Mouse (Mus musculus): ENCODE results near the gene Gabarapl1. TPM values are rescaled to one million over a fixed set of nuclear protein-coding genes. Genes with fewer than 3 reads are reported as not detected.
"Not testable (repeated sequence)": the region's sequence is repeated elsewhere in the genome, so short reads cannot be mapped to it uniquely, and the experiment has no call there.

The Gabarapl1 gene
- 125 and 126 TPM in 2 replicates for polyA plus RNA-seq (2015; fragmentation: Nextera tagmentation; extraction: Ambion mirVana)

GRCm38 (mm10) chr6:129532942-129533860, at the start of gene Gabarapl1:
Gene Gabarapl1, plus strand, starts transcription at chr6:129533160.
- H3K9me3 ChIP-seq (replicated peaks): no peaks in the 10 kb centered on the region
- WGBS: under 1% methylated on average over 55 of the region's 55 CpGs
- ATAC-seq: peak; percentile 90

GRCm38 (mm10) chr6:129494924-129495323, 38.0 kb upstream of the Gabarapl1 start:
- H3K36me3 ChIP-seq (ENCODE audit: poor library complexity, severe bottlenecking): no peaks in the 10 kb centered on the region
- H3K27ac ChIP-seq: no peak overlapping the region
- no peak overlapping the region for H3K4me3 ChIP-seq
- H3K9me3 ChIP-seq (replicated peaks): no peaks in the 10 kb centered on the region
- ATAC-seq: no peak
- H3K4me2 ChIP-seq: no peak overlapping the region
- no peaks in the 10 kb centered on the region for H3K4me1 ChIP-seq
- 80% methylated on average over 4 of the region's 4 CpGs for WGBS
- no peaks in the 10 kb centered on the region for H3K27me3 ChIP-seq
- H3K9ac ChIP-seq: no peak overlapping the region

More at GRCm38 (mm10) chr6:129532942-129533860, at the start of gene Gabarapl1:
- Histone ChIP-seq H3K27me3 (no peaks in the 10 kb centered on the region), H3K4me3 (peak within 1 kb of the TSS; percentile 90), H3K27ac (peak within 1 kb of the TSS; percentile 37), H3K4me2 (peak within 1 kb of the TSS; percentile 75), H3K9ac (peak within 1 kb of the TSS; percentile 83), H3K4me1 (peaks cover 21% of the 10 kb centered on the region), H3K36me3 (ENCODE audit: poor library complexity, severe bottlenecking) (peaks cover 10% of the 10 kb centered on the region)

GRCm38 (mm10) chr6:129497345-129498218, 35.4 kb upstream of the Gabarapl1 start:
- Histone ChIP-seq H3K4me2 (no peak overlapping the region), H3K9ac (no peak overlapping the region), H3K9me3 (replicated peaks) (no peaks in the 10 kb centered on the region), H3K27me3 (no peaks in the 10 kb centered on the region), H3K36me3 (ENCODE audit: poor library complexity, severe bottlenecking) (no peaks in the 10 kb centered on the region), H3K4me3 (no peak overlapping the region), H3K27ac (no peak overlapping the region), H3K4me1 (no peaks in the 10 kb centered on the region)
- no peak for ATAC-seq
- 88% methylated on average over 3 of the region's 3 CpGs for WGBS

GRCm38 (mm10) chr6:129499516-129499915, 33.4 kb upstream of the Gabarapl1 start:
- WGBS: 91% methylated on average over 1 of the region's 1 CpGs
- ATAC-seq; H3K36me3 ChIP-seq (ENCODE audit: poor library complexity, severe bottlenecking); H3K4me3 ChIP-seq; H3K27ac ChIP-seq; H3K27me3 ChIP-seq; H3K4me1 ChIP-seq; H3K4me2 ChIP-seq; H3K9me3 ChIP-seq (replicated peaks); H3K9ac ChIP-seq: not testable (repeated sequence)

GRCm38 (mm10) chr6:129503471-129503870, 29.5 kb upstream of the Gabarapl1 start:
- Histone ChIP-seq H3K27me3 (no peaks in the 10 kb centered on the region), H3K9me3 (replicated peaks) (no peaks in the 10 kb centered on the region; the same call in 1 of the 2 replicates), H3K9ac (no peak overlapping the region), H3K36me3 (ENCODE audit: poor library complexity, severe bottlenecking) (no peaks in the 10 kb centered on the region), H3K4me1 (no peaks in the 10 kb centered on the region), H3K4me2 (no peak overlapping the region), H3K27ac (no peak overlapping the region), H3K4me3 (no peak overlapping the region)
- ATAC-seq: no peak
- WGBS: 78% methylated on average over 2 of the region's 2 CpGs

GRCm38 (mm10) chr6:129507024-129507423, 25.9 kb upstream of the Gabarapl1 start, which contains the start of gene Olr1:
Gene Olr1, minus strand, starts transcription at chr6:129507165.
- WGBS: 90% methylated on average over 9 of the region's 9 CpGs
- Histone ChIP-seq H3K27ac (no peak within 1 kb of the TSS), H3K4me3 (no peak within 1 kb of the TSS), H3K9ac (no peak within 1 kb of the TSS), H3K27me3 (no peaks in the 10 kb centered on the region), H3K4me2 (no peak within 1 kb of the TSS), H3K4me1 (no peaks in the 10 kb centered on the region), H3K36me3 (ENCODE audit: poor library complexity, severe bottlenecking) (no peaks in the 10 kb centered on the region), H3K9me3 (replicated peaks) (no peaks in the 10 kb centered on the region; the same call in 1 of the 2 replicates)
- no peak for ATAC-seq

GRCm38 (mm10) chr6:129510120-129510911, 22.6 kb upstream of the Gabarapl1 start:
- no peaks in the 10 kb centered on the region for H3K36me3 ChIP-seq (ENCODE audit: poor library complexity, severe bottlenecking)
- H3K4me3 ChIP-seq: no peak overlapping the region
- no peaks in the 10 kb centered on the region for H3K9me3 ChIP-seq (replicated peaks)
- WGBS: 65% methylated on average over 6 of the region's 6 CpGs
- H3K27me3 ChIP-seq: no peaks in the 10 kb centered on the region
- H3K9ac ChIP-seq: no peak overlapping the region
- no peak overlapping the region for H3K27ac ChIP-seq
- H3K4me2 ChIP-seq: no peak overlapping the region
- H3K4me1 ChIP-seq: no peaks in the 10 kb centered on the region
- ATAC-seq: no peak

- Histone ChIP-seq H3K4me3 (no peak within 1 kb of the TSS), H3K36me3 (ENCODE audit: poor library complexity, severe bottlenecking) (no peaks in the 10 kb centered on the region), H3K4me1 (no peaks in the 10 kb centered on the region), H3K9me3 (replicated peaks) (no peaks in the 10 kb centered on the region), H3K4me2 (no peak within 1 kb of the TSS), H3K27me3 (no peaks in the 10 kb centered on the region), H3K9ac (no peak within 1 kb of the TSS), H3K27ac (no peak within 1 kb of the TSS)
- 80% methylated on average over 3 of the region's 3 CpGs for WGBS
- no peak for ATAC-seq
Observed at GRCm38 (mm10) chr6:129512367-129512766, 20.6 kb upstream of the Gabarapl1 start, which contains the start of gene Tmem52b. Gene Tmem52b, plus strand, starts transcription at chr6:129512555.

- Histone ChIP-seq H3K9me3 (replicated peaks) (no peaks in the 10 kb centered on the region), H3K4me3 (no peak overlapping the region), H3K27me3 (no peaks in the 10 kb centered on the region), H3K4me1 (no peaks in the 10 kb centered on the region), H3K9ac (no peak overlapping the region), H3K27ac (no peak overlapping the region), H3K4me2 (no peak overlapping the region), H3K36me3 (ENCODE audit: poor library complexity, severe bottlenecking) (no peaks in the 10 kb centered on the region)
- ATAC-seq: no peak
- 88% methylated on average over 8 of the region's 8 CpGs for WGBS
Observed at GRCm38 (mm10) chr6:129512868-129513267, 20.1 kb upstream of the Gabarapl1 start.

- H3K9me3 ChIP-seq (replicated peaks): no peaks in the 10 kb centered on the region
- H3K27me3 ChIP-seq: no peaks in the 10 kb centered on the region
- 71% methylated on average over 1 of the region's 1 CpGs for WGBS
- H3K9ac ChIP-seq: no peak overlapping the region
- no peaks in the 10 kb centered on the region for H3K36me3 ChIP-seq (ENCODE audit: poor library complexity, severe bottlenecking)
- H3K4me3 ChIP-seq: no peak overlapping the region
- no peak for ATAC-seq
- no peak overlapping the region for H3K4me2 ChIP-seq
- H3K27ac ChIP-seq: no peak overlapping the region
- H3K4me1 ChIP-seq: no peaks in the 10 kb centered on the region
Observed at GRCm38 (mm10) chr6:129513409-129513808, 19.6 kb upstream of the Gabarapl1 start.

GRCm38 (mm10) chr6:129514376-129514775, 18.6 kb upstream of the Gabarapl1 start:
- Histone ChIP-seq H3K36me3 (ENCODE audit: poor library complexity, severe bottlenecking) (no peaks in the 10 kb centered on the region), H3K4me1 (no peaks in the 10 kb centered on the region), H3K27me3 (no peaks in the 10 kb centered on the region), H3K27ac (no peak overlapping the region), H3K9me3 (replicated peaks) (no peaks in the 10 kb centered on the region), H3K9ac (no peak overlapping the region), H3K4me2 (no peak overlapping the region), H3K4me3 (no peak overlapping the region)
- no peak for ATAC-seq
- WGBS: 80% methylated on average over 2 of the region's 2 CpGs

All from forebrain, embryonic 13.5 days (tissue).